Mouse (Mus musculus): ENCODE measurements around the gene Aldh1a2.

Gene Aldh1a2

DNA sequence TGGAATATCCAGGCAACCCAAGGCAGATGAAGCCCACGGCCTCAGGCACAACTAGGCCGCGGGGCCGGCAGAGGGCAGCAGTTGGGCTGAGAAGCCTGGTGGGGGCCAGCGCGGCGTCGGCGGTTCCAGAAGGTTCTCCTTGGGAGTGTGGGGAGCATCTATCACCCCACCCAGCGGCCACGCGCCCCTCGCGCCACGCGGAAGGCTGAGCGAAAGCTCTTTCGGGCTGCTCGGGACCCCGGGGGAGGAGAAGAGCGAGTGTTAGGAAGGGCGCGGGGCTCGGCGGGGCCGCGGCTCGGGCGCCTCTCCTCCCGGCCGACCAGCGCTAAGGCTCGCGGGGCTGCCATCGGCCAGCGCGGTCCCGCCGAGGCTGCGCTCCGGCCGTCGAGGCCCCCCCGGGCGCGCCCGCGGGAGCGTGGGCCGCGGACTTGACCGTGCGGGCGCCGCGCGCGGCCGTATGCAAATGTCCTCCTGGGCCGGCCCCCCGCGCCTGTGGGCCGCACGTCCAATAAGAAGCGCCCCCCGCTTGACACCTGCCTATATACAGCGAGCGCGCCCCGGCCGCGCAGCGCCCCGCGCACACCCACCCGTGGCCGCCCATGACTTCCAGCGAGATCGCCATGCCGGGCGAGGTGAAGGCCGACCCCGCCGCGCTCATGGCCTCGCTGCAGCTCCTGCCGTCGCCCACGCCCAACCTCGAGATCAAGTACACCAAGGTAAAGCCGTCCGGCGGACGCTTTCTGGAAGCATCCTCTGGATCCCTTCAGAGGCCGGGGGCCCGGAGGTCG lies at the start of gene Aldh1a2:
Gene Aldh1a2 (plus strand): TSS at position 542 of the 788 bp plus-strand sequence.
- peak; percentile 62 for DNase-seq (ENCODE audit: low read depth, low spot score)

GRCm38 (mm10) chr9:71166019-71166705 lies 49.4 kb upstream of the Aldh1a2 start:
- no peaks in the 10 kb centered on the region for H3K27me3 ChIP-seq (ENCODE audit: control insufficient read depth, insufficient read depth, low read length, poor library complexity, severe bottlenecking)
- no peaks in the 10 kb centered on the region for H3K36me3 ChIP-seq (ENCODE audit: control insufficient read depth, insufficient read depth, low read length, poor library complexity, severe bottlenecking)
- DNase-seq (ENCODE audit: low read depth, low spot score): no peak

More for the DNA sequence above, at the start of gene Aldh1a2:
- peaks cover 6% of the 10 kb centered on the region; the same call in 1 of the 2 replicates for H3K27me3 ChIP-seq (ENCODE audit: control insufficient read depth, insufficient read depth, low read length, poor library complexity, severe bottlenecking)
- no peaks in the 10 kb centered on the region for H3K36me3 ChIP-seq (ENCODE audit: control insufficient read depth, insufficient read depth, low read length, poor library complexity, severe bottlenecking)

DNA sequence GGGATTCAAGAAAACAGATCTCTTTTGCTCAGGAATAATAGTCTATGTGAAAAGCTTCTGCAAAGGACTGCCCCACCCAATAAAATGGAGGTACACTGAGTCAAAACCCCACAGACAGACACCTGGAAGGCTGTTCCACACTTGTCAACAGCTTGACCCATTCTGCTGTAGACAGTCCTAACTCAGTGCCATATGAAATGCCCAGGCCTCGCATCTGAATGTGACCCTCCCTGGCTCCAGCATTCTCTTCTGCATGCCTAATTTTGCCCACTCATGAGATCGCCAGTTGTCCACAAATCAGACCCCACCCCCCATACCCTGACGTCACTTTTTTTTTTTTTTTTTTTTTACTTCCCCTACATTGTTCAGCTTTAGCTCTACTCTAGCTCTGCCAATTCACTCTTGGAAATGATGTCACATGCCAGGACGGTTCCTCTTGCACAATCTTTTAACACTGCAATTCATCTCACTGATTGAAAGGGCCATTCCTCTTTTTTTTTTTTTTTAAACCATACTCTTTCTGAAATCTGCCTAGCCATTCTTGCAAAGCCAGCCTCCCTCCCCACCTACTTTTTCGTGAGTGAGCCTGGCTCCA lies 48.6 kb upstream of the Aldh1a2 start:
- H3K27me3 ChIP-seq (ENCODE audit: control insufficient read depth, insufficient read depth, low read length, poor library complexity, severe bottlenecking): no peaks in the 10 kb centered on the region

GRCm38 (mm10) chr9:71167473-71168215 lies 47.9 kb upstream of the Aldh1a2 start:
- DNase-seq (ENCODE audit: low read depth, low spot score): no peak
- Histone ChIP-seq H3K36me3 (ENCODE audit: control insufficient read depth, insufficient read depth, low read length, poor library complexity, severe bottlenecking) (no peaks in the 10 kb centered on the region), H3K27me3 (ENCODE audit: control insufficient read depth, insufficient read depth, low read length, poor library complexity, severe bottlenecking) (no peaks in the 10 kb centered on the region)

More for the DNA sequence above, 48.6 kb upstream of the Aldh1a2 start:
- no peaks in the 10 kb centered on the region for H3K36me3 ChIP-seq (ENCODE audit: control insufficient read depth, insufficient read depth, low read length, poor library complexity, severe bottlenecking)
- no peak for DNase-seq (ENCODE audit: low read depth, low spot score)

DNA sequence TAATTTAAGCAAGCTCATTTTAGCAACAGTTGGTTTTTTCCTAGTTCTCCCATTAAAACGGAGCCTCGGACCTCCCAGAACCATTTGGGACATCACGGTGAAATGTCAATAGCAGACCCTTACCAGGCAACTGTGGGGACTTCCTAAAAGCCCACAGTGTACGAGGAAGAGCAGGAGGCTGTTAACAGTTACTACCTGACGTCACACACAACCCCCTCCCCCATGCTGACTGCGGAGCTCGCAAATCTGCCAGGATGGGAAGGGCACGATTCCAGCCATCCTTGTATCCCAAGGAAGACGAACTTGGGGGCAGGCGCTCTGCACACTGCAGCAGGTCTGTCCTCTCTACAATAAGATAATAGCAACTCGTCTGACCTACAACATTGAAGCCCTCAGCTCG lies 47.1 kb upstream of the Aldh1a2 start, which contains the start of gene Aqp9:
Gene Aqp9 (minus strand): TSS at position 172 of the 400 bp plus-strand sequence.
- H3K27me3 ChIP-seq (ENCODE audit: control insufficient read depth, insufficient read depth, low read length, poor library complexity, severe bottlenecking): no peaks in the 10 kb centered on the region
- H3K36me3 ChIP-seq (ENCODE audit: control insufficient read depth, insufficient read depth, low read length, poor library complexity, severe bottlenecking): no peaks in the 10 kb centered on the region
- no peak for DNase-seq (ENCODE audit: low read depth, low spot score)

GRCm38 (mm10) chr9:71173533-71173932 lies 42.1 kb upstream of the Aldh1a2 start:
- Histone ChIP-seq H3K36me3 (ENCODE audit: control insufficient read depth, insufficient read depth, low read length, poor library complexity, severe bottlenecking) (no peaks in the 10 kb centered on the region), H3K27me3 (ENCODE audit: control insufficient read depth, insufficient read depth, low read length, poor library complexity, severe bottlenecking) (no peaks in the 10 kb centered on the region)
- DNase-seq (ENCODE audit: low read depth, low spot score): no peak

DNA sequence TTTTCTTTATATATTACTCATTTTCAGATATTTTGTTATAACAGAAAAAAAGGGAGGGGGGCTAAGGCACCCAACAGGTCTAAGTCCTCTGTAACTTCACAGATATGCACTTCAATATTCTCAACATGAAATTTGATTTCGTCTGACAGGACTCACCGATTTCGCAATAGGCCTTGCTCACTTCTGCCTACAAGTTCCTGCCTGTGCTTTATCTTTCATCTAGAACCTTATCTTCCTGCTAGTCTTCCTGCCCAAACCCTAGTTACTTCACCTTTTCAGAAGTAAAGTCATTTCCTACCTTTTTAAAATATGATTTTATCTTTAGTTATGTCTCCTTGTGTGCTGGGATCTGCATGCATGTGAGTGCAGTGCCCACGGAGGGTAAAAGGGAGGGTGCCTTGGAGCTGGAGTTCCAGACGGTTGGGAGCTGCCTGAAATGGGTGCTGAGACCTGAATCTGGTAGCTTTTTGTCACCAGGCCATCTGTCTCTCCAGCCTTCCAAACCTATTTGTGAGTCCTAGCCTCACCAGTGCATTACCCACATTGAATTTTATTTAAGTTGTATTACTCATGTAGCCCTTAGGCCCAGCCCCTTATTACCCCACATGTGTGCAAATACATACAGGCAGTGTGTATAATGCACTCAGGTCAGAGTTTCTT lies 41.1 kb upstream of the Aldh1a2 start:
- no peak for DNase-seq (ENCODE audit: low read depth, low spot score)
- H3K27me3 ChIP-seq (ENCODE audit: control insufficient read depth, insufficient read depth, low read length, poor library complexity, severe bottlenecking): no peaks in the 10 kb centered on the region
- H3K36me3 ChIP-seq (ENCODE audit: control insufficient read depth, insufficient read depth, low read length, poor library complexity, severe bottlenecking): no peaks in the 10 kb centered on the region

- H3K27me3 ChIP-seq (ENCODE audit: control insufficient read depth, insufficient read depth, low read length, poor library complexity, severe bottlenecking): no peaks in the 10 kb centered on the region
- DNase-seq (ENCODE audit: low read depth, low spot score): no peak
- H3K36me3 ChIP-seq (ENCODE audit: control insufficient read depth, insufficient read depth, low read length, poor library complexity, severe bottlenecking): no peaks in the 10 kb centered on the region
These were observed 39.9 kb upstream of the Aldh1a2 start for GRCm38 (mm10) chr9:71175686-71176085.

GRCm38 (mm10) chr9:71179276-71179896 lies 36.2 kb upstream of the Aldh1a2 start:
- no peak for DNase-seq (ENCODE audit: low read depth, low spot score)
- Histone ChIP-seq H3K27me3 (ENCODE audit: control insufficient read depth, insufficient read depth, low read length, poor library complexity, severe bottlenecking) (no peaks in the 10 kb centered on the region), H3K36me3 (ENCODE audit: control insufficient read depth, insufficient read depth, low read length, poor library complexity, severe bottlenecking) (no peaks in the 10 kb centered on the region)

DNA sequence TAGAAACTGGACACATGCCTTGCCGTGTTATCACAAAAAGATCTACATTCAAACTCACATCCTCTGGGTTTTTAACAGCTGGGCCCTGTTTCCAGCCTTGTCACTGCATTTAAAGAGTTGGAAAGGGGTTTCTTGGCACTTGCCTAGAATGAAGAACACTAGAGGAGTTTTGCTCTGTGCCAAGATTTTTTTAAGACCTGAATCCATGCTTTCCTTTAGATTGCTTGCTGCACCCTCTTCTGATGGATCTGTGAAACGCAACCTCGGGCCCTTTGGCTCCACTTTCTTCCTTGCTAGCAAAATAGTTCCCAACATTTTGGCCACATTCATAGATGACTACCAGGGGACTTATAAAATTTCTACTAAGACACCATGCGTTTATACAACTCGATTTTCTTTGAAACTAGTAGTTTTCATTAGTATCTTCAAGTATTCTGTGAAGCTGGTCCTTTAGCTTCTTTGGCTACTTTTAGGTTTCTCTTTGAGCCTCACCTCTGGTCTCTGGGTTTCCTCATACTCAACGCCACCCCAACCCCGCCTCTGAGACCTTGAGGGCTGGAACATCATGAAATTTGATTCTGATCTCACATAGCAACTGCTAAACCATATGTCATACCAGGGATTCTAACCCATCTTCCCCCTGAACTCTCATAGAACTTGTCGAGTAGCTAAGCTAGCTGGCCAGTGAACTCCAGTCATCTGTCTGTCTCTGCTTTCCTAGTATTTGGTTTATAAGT lies 35.5 kb upstream of the Aldh1a2 start:
- Histone ChIP-seq H3K36me3 (ENCODE audit: control insufficient read depth, insufficient read depth, low read length, poor library complexity, severe bottlenecking) (no peaks in the 10 kb centered on the region), H3K27me3 (ENCODE audit: control insufficient read depth, insufficient read depth, low read length, poor library complexity, severe bottlenecking) (no peaks in the 10 kb centered on the region)
- DNase-seq (ENCODE audit: low read depth, low spot score): no peak

DNA sequence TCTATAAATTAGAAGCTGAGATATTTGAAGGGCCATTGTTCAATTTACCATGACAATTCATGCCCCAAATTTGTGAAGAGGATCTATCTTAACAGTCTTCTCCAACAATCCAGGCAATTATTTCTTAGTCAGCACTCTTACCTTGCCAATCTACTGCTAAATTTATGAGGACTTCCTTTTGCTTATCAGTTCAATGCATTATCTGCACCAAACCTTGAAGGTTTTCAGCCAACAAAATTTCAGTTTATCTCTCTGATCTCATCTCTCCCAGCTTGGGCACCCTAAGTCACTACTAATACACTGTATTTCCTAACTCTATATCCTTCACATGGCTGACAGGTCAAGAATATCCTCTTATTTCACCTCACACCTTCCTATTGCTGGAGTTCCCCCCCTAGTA lies 30.3 kb upstream of the Aldh1a2 start:
- no peak for DNase-seq (ENCODE audit: low read depth, low spot score)
- Histone ChIP-seq H3K36me3 (ENCODE audit: control insufficient read depth, insufficient read depth, low read length, poor library complexity, severe bottlenecking) (no peaks in the 10 kb centered on the region), H3K27me3 (ENCODE audit: control insufficient read depth, insufficient read depth, low read length, poor library complexity, severe bottlenecking) (no peaks in the 10 kb centered on the region)

DNA sequence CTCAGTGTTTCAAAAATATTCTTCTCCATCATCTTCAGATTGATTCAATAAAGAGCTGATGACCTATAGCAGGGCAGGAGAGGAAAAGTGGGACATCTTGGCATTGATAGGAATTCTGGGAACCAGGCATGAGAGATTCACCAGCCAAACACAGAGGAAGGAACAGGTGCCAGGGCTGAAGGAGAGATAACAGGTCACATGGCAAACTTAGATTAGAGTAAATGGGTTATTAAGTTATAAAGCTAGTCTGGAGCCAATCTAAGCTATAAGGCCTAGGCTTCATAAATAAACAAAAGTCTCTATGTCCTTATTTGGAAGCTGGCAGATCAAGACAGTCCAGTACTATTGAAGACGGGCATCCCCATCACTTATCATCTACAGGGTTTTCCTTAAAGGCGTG lies 29.8 kb upstream of the Aldh1a2 start:
- Histone ChIP-seq H3K36me3 (ENCODE audit: control insufficient read depth, insufficient read depth, low read length, poor library complexity, severe bottlenecking) (no peaks in the 10 kb centered on the region), H3K27me3 (ENCODE audit: control insufficient read depth, insufficient read depth, low read length, poor library complexity, severe bottlenecking) (no peaks in the 10 kb centered on the region)
- DNase-seq (ENCODE audit: low read depth, low spot score): no peak

DNA sequence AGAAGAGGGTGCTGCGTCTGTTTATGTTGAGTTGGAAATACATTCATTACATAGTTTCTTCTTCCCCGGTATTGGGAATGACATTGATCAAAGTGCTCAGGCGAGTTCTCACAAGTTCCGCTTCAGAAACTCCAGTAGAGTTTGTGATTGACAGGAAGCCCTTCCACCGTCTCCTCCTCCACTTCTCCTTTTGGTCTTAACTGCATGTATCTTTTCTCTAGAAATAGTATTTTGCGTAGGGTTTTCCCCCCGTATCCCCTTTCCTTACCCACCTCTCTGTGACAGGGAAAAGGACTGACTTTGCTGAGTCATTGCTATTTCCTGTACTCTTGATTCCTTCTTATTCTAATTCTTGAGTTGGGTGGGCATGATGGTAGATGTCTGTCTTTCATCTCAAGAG lies 28.2 kb upstream of the Aldh1a2 start:
- H3K36me3 ChIP-seq (ENCODE audit: control insufficient read depth, insufficient read depth, low read length, poor library complexity, severe bottlenecking): no peaks in the 10 kb centered on the region
- no peaks in the 10 kb centered on the region for H3K27me3 ChIP-seq (ENCODE audit: control insufficient read depth, insufficient read depth, low read length, poor library complexity, severe bottlenecking)
- DNase-seq (ENCODE audit: low read depth, low spot score): peak; percentile 24

Measured in splenic B cell, adult 2 months (primary cell).